Mouse (Mus musculus) heart, postnatal 36 days (tissue): ENCODE results near the gene Olfr1378. TPM values are rescaled to one million over a fixed set of nuclear protein-coding genes. Genes with fewer than 3 reads are reported as not detected.

Source experiments
- total RNA-seq, 2 experiments: library from RNA; stranded (reverse); gene quantifications; 2 replicates each; pipeline ENCODE4 v1.2.3; 2021

Olfr1378 gene
- total RNA-seq, 2 experiments from 2014 or later, result not detected

Other genes with a start within 250 kb of the Olfr1378 start
- 1 to 10 TPM; 3.8 to 5.0 TPM for gene Zfp354c, start 138.8 kb upstream of the Olfr1378 start, total RNA-seq
- 1 to 10 TPM; 1.5 to 1.6 TPM for gene Zfp879, start 125.0 kb upstream of the Olfr1378 start, total RNA-seq
- not detected for gene Grm6, start 115.8 kb upstream of the Olfr1378 start, total RNA-seq
- 1 to 10 TPM; 1.1 to 1.3 TPM for gene Zfp454, start 78.9 kb upstream of the Olfr1378 start, total RNA-seq
- gene Zfp2, start 50.4 kb upstream of the Olfr1378 start, total RNA-seq, result 1 to 10 TPM; 3.1 TPM
- 1 to 10 TPM; 1.4 TPM for gene Zfp354b, start 34.9 kb upstream of the Olfr1378 start, total RNA-seq
- gene 4933414I15Rik, start 22.8 kb upstream of the Olfr1378 start, total RNA-seq, result not detected
- not detected for gene Prop1, start 12.8 kb upstream of the Olfr1378 start, total RNA-seq
- not detected for gene Olfr1377, start 15.4 kb downstream of the Olfr1378 start, total RNA-seq
- gene Olfr51, start 37.1 kb downstream of the Olfr1378 start, total RNA-seq, result not detected
- gene Olfr54, start 47.7 kb downstream of the Olfr1378 start, total RNA-seq, result not detected
- not detected for gene Olfr1375, start 81.6 kb downstream of the Olfr1378 start, total RNA-seq
- gene Zfp354a, start 92.7 kb downstream of the Olfr1378 start, total RNA-seq, result 1 to 10 TPM; 1.4 to 1.8 TPM